Mouse (Mus musculus): Measurements from ENCODE around the gene Plpp1. TPM values are rescaled to one million over a fixed set of nuclear protein-coding genes. Genes with fewer than 3 reads are reported as not detected.

Gene Plpp1
- polyA plus RNA-seq, 1 experiment from 2014 or later, result 42.6 TPM

GRCm38 (mm10) chr13:112771447-112772208 lies 29.0 kb upstream of the Plpp1 start:
- Histone ChIP-seq H3K27me3 (ENCODE audit: control insufficient read depth, insufficient read depth, low read depth, low read length) (no peaks in the 10 kb centered on the region), H3K36me3 (ENCODE audit: control insufficient read depth, insufficient read depth) (no peaks in the 10 kb centered on the region), H3K4me3 (ENCODE audit: low read depth, low read length) (no peak overlapping the region), H3K27ac (ENCODE audit: low read length) (no peak overlapping the region), H3K9ac (ENCODE audit: low read depth, low read length) (no peak overlapping the region), H3K9me3 (replicated peaks; ENCODE audit: control insufficient read depth, low read length) (no peaks in the 10 kb centered on the region), H3K4me1 (ENCODE audit: control insufficient read depth, low read depth, low read length) (peaks cover 4% of the 10 kb centered on the region; the same call in 1 of the 2 replicates), H3K4me2 (ENCODE audit: low read depth, low read length) (no peak overlapping the region)
- 42% methylated on average over 15 of the region's 15 CpGs for whole genome bisulfite sequencing (ENCODE audit: insufficient replicate concordance)
- ATAC-seq (ENCODE audit: low read depth), result no peak

GRCm38 (mm10) chr13:112772252-112772651 lies 28.3 kb upstream of the Plpp1 start:
- Histone ChIP-seq H3K27ac (ENCODE audit: low read length) (no peak overlapping the region), H3K27me3 (ENCODE audit: control insufficient read depth, insufficient read depth, low read depth, low read length) (no peaks in the 10 kb centered on the region), H3K4me3 (ENCODE audit: low read depth, low read length) (no peak overlapping the region), H3K4me1 (ENCODE audit: control insufficient read depth, low read depth, low read length) (peaks cover 4% of the 10 kb centered on the region; the same call in 1 of the 2 replicates), H3K9me3 (replicated peaks; ENCODE audit: control insufficient read depth, low read length) (no peaks in the 10 kb centered on the region), H3K4me2 (ENCODE audit: low read depth, low read length) (no peak overlapping the region), H3K36me3 (ENCODE audit: control insufficient read depth, insufficient read depth) (no peaks in the 10 kb centered on the region), H3K9ac (ENCODE audit: low read depth, low read length) (no peak overlapping the region)
- no peak for ATAC-seq (ENCODE audit: low read depth)
- 73% methylated on average over 11 of the region's 11 CpGs for WGBS (ENCODE audit: insufficient replicate concordance)

GRCm38 (mm10) chr13:112772861-112773260 lies 27.7 kb upstream of the Plpp1 start:
- Histone ChIP-seq H3K9me3 (replicated peaks; ENCODE audit: control insufficient read depth, low read length) (no peaks in the 10 kb centered on the region), H3K27ac (ENCODE audit: low read length) (no peak overlapping the region), H3K36me3 (ENCODE audit: control insufficient read depth, insufficient read depth) (no peaks in the 10 kb centered on the region), H3K27me3 (ENCODE audit: control insufficient read depth, insufficient read depth, low read depth, low read length) (no peaks in the 10 kb centered on the region), H3K9ac (ENCODE audit: low read depth, low read length) (no peak overlapping the region), H3K4me3 (ENCODE audit: low read depth, low read length) (no peak overlapping the region), H3K4me2 (ENCODE audit: low read depth, low read length) (no peak overlapping the region), H3K4me1 (ENCODE audit: control insufficient read depth, low read depth, low read length) (peaks cover 4% of the 10 kb centered on the region; the same call in 1 of the 2 replicates)
- WGBS (ENCODE audit: insufficient replicate concordance), result 70% methylated on average over 14 of the region's 14 CpGs
- no peak for ATAC-seq (ENCODE audit: low read depth)

- Histone ChIP-seq H3K4me2 (ENCODE audit: low read depth, low read length) (no peak overlapping the region), H3K4me3 (ENCODE audit: low read depth, low read length) (no peak overlapping the region), H3K9ac (ENCODE audit: low read depth, low read length) (no peak overlapping the region), H3K4me1 (ENCODE audit: control insufficient read depth, low read depth, low read length) (peaks cover 4% of the 10 kb centered on the region; the same call in 1 of the 2 replicates), H3K27ac (ENCODE audit: low read length) (no peak overlapping the region), H3K36me3 (ENCODE audit: control insufficient read depth, insufficient read depth) (no peaks in the 10 kb centered on the region), H3K9me3 (replicated peaks; ENCODE audit: control insufficient read depth, low read length) (no peaks in the 10 kb centered on the region), H3K27me3 (ENCODE audit: control insufficient read depth, insufficient read depth, low read depth, low read length) (no peaks in the 10 kb centered on the region)
- WGBS (ENCODE audit: insufficient replicate concordance), result 86% methylated on average over 3 of the region's 3 CpGs
- ATAC-seq (ENCODE audit: low read depth), result no peak
These were observed 26.5 kb upstream of the Plpp1 start for GRCm38 (mm10) chr13:112773991-112774675.

- ATAC-seq (ENCODE audit: low read depth), result no peak
- H3K9me3 ChIP-seq (replicated peaks; ENCODE audit: control insufficient read depth, low read length), result no peaks in the 10 kb centered on the region
- no peaks in the 10 kb centered on the region for H3K36me3 ChIP-seq (ENCODE audit: control insufficient read depth, insufficient read depth)
- H3K4me2 ChIP-seq (ENCODE audit: low read depth, low read length), result no peak overlapping the region
- no peak overlapping the region for H3K27ac ChIP-seq (ENCODE audit: low read length)
- no peak overlapping the region for H3K4me3 ChIP-seq (ENCODE audit: low read depth, low read length)
- 87% methylated on average over 10 of the region's 10 CpGs for WGBS (ENCODE audit: insufficient replicate concordance)
- H3K27me3 ChIP-seq (ENCODE audit: control insufficient read depth, insufficient read depth, low read depth, low read length), result no peaks in the 10 kb centered on the region
- H3K9ac ChIP-seq (ENCODE audit: low read depth, low read length), result no peak overlapping the region
- no peaks in the 10 kb centered on the region for H3K4me1 ChIP-seq (ENCODE audit: control insufficient read depth, low read depth, low read length)
These were observed 24.7 kb upstream of the Plpp1 start for GRCm38 (mm10) chr13:112775856-112776255.

GRCm38 (mm10) chr13:112778407-112778806 lies 22.2 kb upstream of the Plpp1 start:
- no peaks in the 10 kb centered on the region for H3K27me3 ChIP-seq (ENCODE audit: control insufficient read depth, insufficient read depth, low read depth, low read length)
- no peak overlapping the region for H3K9ac ChIP-seq (ENCODE audit: low read depth, low read length)
- H3K4me3 ChIP-seq (ENCODE audit: low read depth, low read length), result no peak overlapping the region
- no peak for ATAC-seq (ENCODE audit: low read depth)
- no peaks in the 10 kb centered on the region for H3K9me3 ChIP-seq (replicated peaks; ENCODE audit: control insufficient read depth, low read length)
- WGBS (ENCODE audit: insufficient replicate concordance), result 75% methylated on average over 5 of the region's 5 CpGs
- H3K4me1 ChIP-seq (ENCODE audit: control insufficient read depth, low read depth, low read length), result no peaks in the 10 kb centered on the region
- H3K4me2 ChIP-seq (ENCODE audit: low read depth, low read length), result no peak overlapping the region
- H3K36me3 ChIP-seq (ENCODE audit: control insufficient read depth, insufficient read depth), result no peaks in the 10 kb centered on the region
- no peak overlapping the region for H3K27ac ChIP-seq (ENCODE audit: low read length)

- Histone ChIP-seq H3K9me3 (replicated peaks; ENCODE audit: control insufficient read depth, low read length) (no peaks in the 10 kb centered on the region), H3K4me3 (ENCODE audit: low read depth, low read length) (no peak overlapping the region), H3K4me1 (ENCODE audit: control insufficient read depth, low read depth, low read length) (no peaks in the 10 kb centered on the region), H3K36me3 (ENCODE audit: control insufficient read depth, insufficient read depth) (no peaks in the 10 kb centered on the region), H3K9ac (ENCODE audit: low read depth, low read length) (no peak overlapping the region), H3K27ac (ENCODE audit: low read length) (no peak overlapping the region), H3K4me2 (ENCODE audit: low read depth, low read length) (no peak overlapping the region), H3K27me3 (ENCODE audit: control insufficient read depth, insufficient read depth, low read depth, low read length) (no peaks in the 10 kb centered on the region)
- WGBS (ENCODE audit: insufficient replicate concordance), result 69% methylated on average over 7 of the region's 7 CpGs
- ATAC-seq (ENCODE audit: low read depth), result no peak
These were observed 15.3 kb upstream of the Plpp1 start for GRCm38 (mm10) chr13:112785305-112785704.

GRCm38 (mm10) chr13:112786142-112786541 lies 14.4 kb upstream of the Plpp1 start:
- Histone ChIP-seq H3K27ac (ENCODE audit: low read length) (no peak overlapping the region), H3K9ac (ENCODE audit: low read depth, low read length) (no peak overlapping the region), H3K4me1 (ENCODE audit: control insufficient read depth, low read depth, low read length) (no peaks in the 10 kb centered on the region), H3K9me3 (replicated peaks; ENCODE audit: control insufficient read depth, low read length) (no peaks in the 10 kb centered on the region), H3K27me3 (ENCODE audit: control insufficient read depth, insufficient read depth, low read depth, low read length) (no peaks in the 10 kb centered on the region), H3K4me2 (ENCODE audit: low read depth, low read length) (no peak overlapping the region), H3K4me3 (ENCODE audit: low read depth, low read length) (no peak overlapping the region), H3K36me3 (ENCODE audit: control insufficient read depth, insufficient read depth) (no peaks in the 10 kb centered on the region)
- ATAC-seq (ENCODE audit: low read depth), result no peak
- WGBS (ENCODE audit: insufficient replicate concordance), result 46% methylated on average over 3 of the region's 3 CpGs

GRCm38 (mm10) chr13:112786942-112787533 lies 13.6 kb upstream of the Plpp1 start:
- H3K36me3 ChIP-seq (ENCODE audit: control insufficient read depth, insufficient read depth), result no peaks in the 10 kb centered on the region
- WGBS (ENCODE audit: insufficient replicate concordance), result 66% methylated on average over 10 of the region's 10 CpGs
- H3K4me3 ChIP-seq (ENCODE audit: low read depth, low read length), result no peak overlapping the region
- no peak overlapping the region for H3K27ac ChIP-seq (ENCODE audit: low read length)
- H3K9me3 ChIP-seq (replicated peaks; ENCODE audit: control insufficient read depth, low read length), result no peaks in the 10 kb centered on the region
- no peak overlapping the region for H3K9ac ChIP-seq (ENCODE audit: low read depth, low read length)
- H3K4me2 ChIP-seq (ENCODE audit: low read depth, low read length), result no peak overlapping the region
- ATAC-seq (ENCODE audit: low read depth), result no peak
- no peaks in the 10 kb centered on the region for H3K4me1 ChIP-seq (ENCODE audit: control insufficient read depth, low read depth, low read length)
- no peaks in the 10 kb centered on the region for H3K27me3 ChIP-seq (ENCODE audit: control insufficient read depth, insufficient read depth, low read depth, low read length)
